Comparison of ENCODE assay signal across 16 mouse cellular contexts in the genomic region with DNA sequence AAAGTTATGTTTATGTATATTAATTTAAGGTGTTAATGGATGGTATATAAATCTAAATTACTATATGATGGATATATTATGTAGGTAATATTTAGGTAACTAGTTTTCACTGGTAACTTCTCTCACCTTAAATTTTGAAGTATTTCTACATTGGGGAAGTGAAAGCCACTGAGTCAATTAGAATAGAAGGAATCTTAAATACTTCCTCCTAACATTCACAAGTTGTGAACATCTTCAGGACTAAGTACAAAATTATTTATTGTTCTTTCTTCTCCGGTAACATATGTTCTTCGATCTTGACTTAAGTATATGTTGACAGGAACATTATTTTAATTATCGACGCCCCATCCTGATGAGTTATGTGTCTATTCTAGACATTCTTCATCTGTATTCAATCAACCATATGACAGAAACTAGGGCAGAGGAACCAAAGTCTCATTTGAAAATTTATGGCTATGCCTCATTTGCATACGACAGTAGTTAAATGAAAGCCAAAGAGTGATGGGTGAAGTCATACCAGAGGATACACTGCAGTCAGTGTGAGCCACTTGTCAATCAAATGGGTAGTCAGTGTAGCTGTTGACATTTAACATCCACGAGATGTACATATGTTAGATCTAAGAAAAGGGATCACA.
"Had no signal": no experiment of that assay in that cellular context is flagged by ENCODE, and none has a peak within 500 bp of the region (broad histone marks: within the 10 kb centered on the region; RNA-seq: fewer than 3 reads in every experiment).

No protein-coding gene starts in this region.

- H3K9ac ChIP-seq: limb, embryonic 13.5 days; liver, embryonic 14.5 days; midbrain, embryonic 15.5 days; neural tube, embryonic 13.5 days had no signal

- ATAC-seq: midbrain, embryonic 15.5 days had no signal

- H3K4me2 ChIP-seq: limb, embryonic 13.5 days; midbrain, embryonic 11.5 days; midbrain, embryonic 15.5 days; neural tube, embryonic 13.5 days had no signal

- H3K27ac ChIP-seq: kidney, postnatal 0 days; layer of hippocampus, adult 2 months; limb, embryonic 13.5 days; liver, embryonic 14.5 days; midbrain, embryonic 15.5 days; neural tube, embryonic 13.5 days; stomach, postnatal 0 days had no signal

- H3K27me3 ChIP-seq: limb, embryonic 13.5 days; midbrain, embryonic 15.5 days; neural tube, embryonic 13.5 days had no signal

- H3K4me1 ChIP-seq: midbrain, embryonic 15.5 days had no signal

- H3K36me3 ChIP-seq: midbrain, embryonic 15.5 days had no signal

- H3K9me3 ChIP-seq: limb, embryonic 13.5 days; midbrain, embryonic 15.5 days; neural tube, embryonic 13.5 days had no signal

- DNase-seq: kidney, adult 11 months; kidney, adult 9 months; kidney, postnatal 4 days; left cerebral cortex, postnatal 4 days; lung, adult 18-20 months; right cerebral cortex, adult 18-20 months; right cerebral cortex, postnatal 25 days; thymus, postnatal 4 days had no signal

- H3K4me3 ChIP-seq: layer of hippocampus, adult 2 months; limb, embryonic 13.5 days; midbrain, embryonic 15.5 days; neural tube, embryonic 13.5 days had no signal
